Mouse (Mus musculus) cerebellum, adult 2 months (tissue): Measurements from ENCODE around the gene Inpp5d.

Experiments used
- CTCF ChIP-seq: fragments of 200-500 bp; IDR thresholded peaks from 2 replicates; pipeline ENCODE4 v1.5.1; 2011; ENCODE audit warnings: low read depth, mild to moderate bottlenecking, control low read depth, low read length, moderate library complexity, borderline replicate concordance; ENCODE audit not compliant: insufficient read depth
- POLR2A ChIP-seq: fragments of 200-500 bp; IDR thresholded peaks from 2 replicates; pipeline ENCODE4 v1.6.1; 2011; ENCODE audit warnings: low read length, control low read depth, borderline replicate concordance; ENCODE audit not compliant: insufficient read depth

GRCm38 (mm10) chr1:87573800-87574215 lies 46.3 kb upstream of the Inpp5d start, which contains the start of gene Ngef:
- TF ChIP-seq POLR2A, result no peak
- TF ChIP-seq CTCF, result no peak
